ENCODE assay signal across 15 mouse cellular contexts in the genomic region with DNA sequence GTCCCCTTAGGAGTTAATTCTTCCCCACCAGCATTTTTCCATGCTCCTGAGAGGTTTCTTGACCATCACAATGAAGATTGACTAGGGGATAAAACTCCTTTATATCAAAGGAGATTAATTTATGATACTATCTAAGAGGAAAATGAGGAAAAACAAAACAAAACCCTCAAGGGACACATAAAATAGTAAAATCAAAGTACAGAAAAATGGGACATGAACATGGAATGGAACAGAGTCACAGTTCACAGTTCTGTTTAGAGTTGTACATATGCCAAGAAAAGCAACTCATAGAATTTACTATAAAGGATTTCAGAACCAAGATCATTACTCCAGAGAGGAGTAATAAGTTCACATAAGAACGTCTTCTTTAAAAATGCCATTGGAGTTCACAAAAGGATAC.
"Had no signal": no experiment of that assay in that cellular context is flagged by ENCODE, and none has a peak within 500 bp of the region (broad histone marks: within the 10 kb centered on the region; RNA-seq: fewer than 3 reads in every experiment).

No protein-coding gene starts in this region.

- DNase-seq: retina, postnatal 1 day; right cerebral cortex, adult 18-20 months; right cerebral cortex, postnatal 14 days; right cerebral cortex, postnatal 25 days; right cerebral cortex, postnatal 4 days; spleen, adult 18-20 months; thymus, adult 18-20 months; thymus, adult 2 months; thymus, postnatal 14 days; thymus, postnatal 25 days; thymus, postnatal 36 days; thymus, postnatal 4 days had no signal

- H3K27me3 ChIP-seq: neural tube, embryonic 15.5 days; stomach, embryonic 15.5 days had no signal

- H3K4me1 ChIP-seq: neural tube, embryonic 15.5 days; stomach, embryonic 15.5 days had no signal

- H3K9ac ChIP-seq: neural tube, embryonic 15.5 days; stomach, embryonic 15.5 days had no signal

- H3K4me3 ChIP-seq: neural tube, embryonic 15.5 days; stomach, embryonic 15.5 days had no signal

- H3K9me3 ChIP-seq: neural tube, embryonic 15.5 days; stomach, embryonic 15.5 days had no signal

- H3K36me3 ChIP-seq: neural tube, embryonic 15.5 days; stomach, embryonic 15.5 days had no signal

- H3K27ac ChIP-seq: neural tube, embryonic 15.5 days; stomach, embryonic 15.5 days; stomach, postnatal 0 days had no signal

- H3K4me2 ChIP-seq: neural tube, embryonic 15.5 days; stomach, embryonic 15.5 days had no signal
